In genomic region chr11:35922205-35922873, GRCm38 (mm10) we compare ENCODE assay signal across 11 mouse cellular contexts. TPM values are rescaled to one million over a fixed set of nuclear protein-coding genes. Genes with fewer than 3 reads are reported as not detected.
A peak's percentile ranks its signal among the peaks of the same experiment; 100 is the strongest.
DNase-seq lines count a peak whose midpoint lies in the region; ATAC-seq and TF ChIP-seq lines count a peak whose summit lies in the region.
"Had no signal": no experiment of that assay in that cellular context is flagged by ENCODE, and none has a peak within 500 bp of the region (broad histone marks: within the 10 kb centered on the region; RNA-seq: fewer than 3 reads in every experiment).

No protein-coding gene starts in this region.

- peak; percentile 9; the same call in 1 of the 2 replicates for ATAC-seq in midbrain, embryonic 13.5 days

- DNase-seq in heart, postnatal 4 days: peak; percentile 18
- no peak for DNase-seq in heart, adult 8-10 months (ENCODE audit: low spot score)
- DNase-seq in brain, adult 2 months (ENCODE audit: low read depth, low spot score): peak; percentile 34
- peak; percentile 72 for DNase-seq in kidney, adult 2 months
- no peak for DNase-seq in thymus, postnatal 4 days
- no peak for DNase-seq in right cerebral cortex, postnatal 4 days
- no peak for DNase-seq in gastrocnemius, adult 8-10 months (ENCODE audit: low spot score in 2 of 2)
- DNase-seq: thymus, postnatal 36 days had no signal

- H3K27ac ChIP-seq in kidney, adult 2 months (ENCODE audit: insufficient read depth, low read depth, low read length): peak overlapping the region; percentile 78
- H3K27ac ChIP-seq in midbrain, embryonic 13.5 days: no peak overlapping the region
- H3K27ac ChIP-seq: neural tube, embryonic 12.5 days had no signal

- WGBS in kidney, adult 2 months: 17% methylated on average over 12 of the region's 12 CpGs
- 27% methylated on average over 12 of the region's 12 CpGs for WGBS in midbrain, embryonic 13.5 days

- H3K9ac ChIP-seq in midbrain, embryonic 13.5 days (replicated peaks): no peak overlapping the region
- H3K9ac ChIP-seq: neural tube, embryonic 12.5 days had no signal

- H3K27me3 ChIP-seq in kidney, adult 2 months (replicated peaks; ENCODE audit: control insufficient read depth, insufficient read depth, low read length): no peaks in the 10 kb centered on the region
- no peaks in the 10 kb centered on the region for H3K27me3 ChIP-seq in midbrain, embryonic 13.5 days
- H3K27me3 ChIP-seq: neural tube, embryonic 12.5 days had no signal

- H3K36me3 ChIP-seq in kidney, adult 2 months (ENCODE audit: control insufficient read depth, insufficient read depth, low read length): no peaks in the 10 kb centered on the region
- H3K36me3 ChIP-seq in midbrain, embryonic 13.5 days: no peaks in the 10 kb centered on the region
- H3K36me3 ChIP-seq: neural tube, embryonic 12.5 days had no signal

- H3K9me3 ChIP-seq in midbrain, embryonic 13.5 days: no peaks in the 10 kb centered on the region
- H3K9me3 ChIP-seq: neural tube, embryonic 12.5 days had no signal

- peak; percentile 60 for TF ChIP-seq CTCF in kidney, adult 2 months (conservative IDR thresholded peaks at IDR 0.05; ENCODE audit: insufficient read depth, insufficient read length, low read depth, low read length)

- no peak for TF ChIP-seq POLR2A in kidney, adult 2 months (IDR thresholded peaks at IDR 0.05; ENCODE audit: low read depth, low read length)

- peaks cover 66% of the 10 kb centered on the region for H3K4me1 ChIP-seq in kidney, adult 2 months (ENCODE audit: control insufficient read depth, insufficient read depth, low read length)
- peaks cover 36% of the 10 kb centered on the region for H3K4me1 ChIP-seq in midbrain, embryonic 13.5 days (replicated peaks)

- H3K4me2 ChIP-seq in midbrain, embryonic 13.5 days (replicated peaks): no peak overlapping the region
- H3K4me2 ChIP-seq: neural tube, embryonic 12.5 days had no signal

- H3K4me3 ChIP-seq in kidney, adult 2 months (ENCODE audit: insufficient read depth, low read depth, low read length): no peak overlapping the region
- H3K4me3 ChIP-seq in midbrain, embryonic 13.5 days (replicated peaks): no peak overlapping the region
- H3K4me3 ChIP-seq: erythroblast, embryonic 14.5 days; neural tube, embryonic 12.5 days had no signal

RNA-seq across cellular contexts. Expression of gene Wwc1, which starts 58.0 kb away (rescaled TPM):
- 1 to 10 TPM; 3.5 to 5.0 TPM for total RNA-seq in heart, postnatal 4 days (2021)
- 1 to 10 TPM in 3 of 4 experiments, under 1 TPM in 1; 0.92 to 2.2 (median 1.6) TPM for total RNA-seq in heart, adult 8-10 months (2022)
- polyA plus RNA-seq in kidney, adult 2 months (2012; rRNA removed): 91.9 and 110 TPM in 2 replicates
- 6.2 and 7.0 TPM in 2 replicates for polyA plus RNA-seq in midbrain, embryonic 13.5 days (2015; fragmentation: Nextera tagmentation; extraction: Ambion mirVana)
- total RNA-seq in gastrocnemius, adult 8-10 months (2022): under 1 TPM in 2 of 4 experiments, not detected in 2; 0.07 to 0.10 TPM

Comparison
In these comparisons a context has a peak if more than half of its experiments do, and no peak if none do; other contexts are left out.
1. DNase-seq: peak in heart, postnatal 4 days (single experiment), brain, adult 2 months (single experiment) and kidney, adult 2 months (single experiment); none in heart, adult 8-10 months (single experiment), thymus, postnatal 4 days (single experiment), right cerebral cortex, postnatal 4 days (single experiment) and gastrocnemius, adult 8-10 months (0 of 2).